Mouse (Mus musculus) yolk sac, embryonic 10.5 days (tissue): Measurements from ENCODE around the gene Stk11.
A peak's percentile ranks its signal among the peaks of the same experiment; 100 is the strongest.

Experiments
- DNase-seq: peaks from one replicate; pipeline ENCODE4 v3.0.0-alpha.2; 2017; ENCODE audit warnings: low spot score

The Stk11 gene

DNA sequence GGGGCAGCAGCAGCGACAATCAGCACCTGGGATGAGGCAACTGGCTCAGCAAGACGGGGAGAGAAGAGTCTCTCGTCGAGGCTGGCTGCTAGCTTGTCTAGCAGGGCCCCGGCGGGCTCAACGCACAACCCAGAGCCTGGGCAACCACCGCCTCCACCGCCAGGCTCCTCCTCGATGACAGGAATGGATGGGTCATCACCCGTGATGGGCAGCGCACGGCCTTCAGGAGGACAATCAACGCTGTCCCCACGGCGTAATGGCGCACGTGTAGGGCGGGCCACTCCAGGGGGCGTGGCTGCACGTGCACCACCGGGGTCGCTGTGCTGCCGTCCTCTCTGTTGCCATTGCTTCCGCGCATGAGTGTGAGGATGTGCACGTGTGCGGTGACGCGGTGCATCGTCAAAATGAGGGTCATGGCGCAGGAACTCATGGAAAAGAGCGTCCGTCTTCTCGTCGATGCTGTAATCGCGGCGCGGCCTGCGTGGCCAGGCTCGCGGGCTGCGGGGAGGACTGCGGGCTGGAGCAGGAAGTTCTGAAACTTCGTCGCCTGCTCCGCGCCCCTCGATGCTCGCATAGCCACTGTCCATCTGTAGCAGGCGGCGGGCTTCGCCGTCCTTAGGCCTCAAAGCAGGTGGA, 15.8 kb downstream of the Stk11 start:
- no peak for DNase-seq

DNA sequence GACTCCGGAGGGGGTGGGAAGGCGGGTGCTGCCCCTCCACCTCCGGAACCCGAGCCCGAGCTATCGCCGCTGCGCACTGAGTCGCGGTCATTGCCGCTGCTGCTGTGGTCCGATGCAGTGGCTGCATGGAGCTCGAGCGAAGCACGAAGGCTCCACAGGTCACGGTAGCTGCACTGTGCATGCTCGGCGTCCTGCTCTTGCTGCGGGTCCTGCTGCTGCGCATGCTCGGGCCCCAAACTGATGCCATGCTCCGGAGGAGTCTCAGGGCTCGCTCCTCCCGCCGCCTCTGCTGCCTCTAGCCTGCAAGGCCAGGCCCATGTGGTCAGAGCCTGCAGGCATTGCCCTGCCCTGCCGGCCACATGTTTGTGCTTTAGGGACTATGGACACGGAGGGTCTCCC, 16.3 kb downstream of the Stk11 start:
- no peak for DNase-seq

DNA sequence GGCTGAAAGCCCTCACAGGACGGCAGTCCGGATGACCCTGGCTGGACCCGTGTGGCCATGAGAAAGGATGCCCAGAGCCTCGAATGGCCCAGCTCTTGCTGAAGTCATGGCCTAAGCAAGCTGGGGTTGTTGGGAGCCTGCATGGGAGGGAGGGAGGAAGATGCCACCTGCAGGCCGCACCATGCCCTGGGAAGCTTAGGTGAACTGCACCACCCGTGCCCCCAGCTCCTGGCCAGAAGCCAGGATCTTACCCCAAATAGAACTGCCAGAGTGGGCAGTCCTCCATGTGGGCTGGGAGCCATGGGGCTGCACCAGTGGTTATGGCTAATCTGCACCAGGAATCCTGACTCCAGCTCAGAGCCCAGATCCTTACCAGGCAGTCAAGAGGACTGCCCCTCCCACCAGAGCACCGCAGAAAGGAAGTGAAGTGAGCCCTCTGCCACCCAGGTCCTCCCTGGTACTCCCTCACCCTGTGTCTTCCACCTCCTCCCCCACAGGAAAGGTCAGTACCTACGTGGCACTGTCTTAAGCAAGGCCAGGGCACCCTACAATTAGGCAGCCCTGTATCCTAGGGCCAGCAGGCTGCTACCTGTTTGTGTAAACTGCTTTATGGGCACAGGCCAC, 17.7 kb downstream of the Stk11 start:
- DNase-seq = no peak

DNA sequence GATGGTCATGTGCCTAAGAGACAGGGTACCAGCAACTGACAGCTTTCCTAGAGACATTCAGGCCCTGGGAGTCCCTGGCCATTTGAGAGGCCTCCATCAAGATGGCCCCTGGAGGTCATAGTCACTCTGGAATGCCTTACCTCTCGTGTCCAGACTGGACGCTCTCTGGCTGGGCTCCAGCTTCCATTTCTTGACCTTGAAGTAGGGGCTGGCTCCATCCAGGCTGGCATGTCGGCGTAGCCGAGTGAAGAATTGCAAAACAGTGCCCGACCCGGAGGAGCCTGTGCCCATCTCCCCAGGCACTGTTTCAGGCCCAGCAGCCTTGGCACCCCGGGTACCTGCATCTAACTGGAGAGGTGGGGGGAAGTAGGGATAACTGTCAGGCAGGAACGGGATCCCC, 18.8 kb downstream of the Stk11 start:
- DNase-seq = no peak

DNA sequence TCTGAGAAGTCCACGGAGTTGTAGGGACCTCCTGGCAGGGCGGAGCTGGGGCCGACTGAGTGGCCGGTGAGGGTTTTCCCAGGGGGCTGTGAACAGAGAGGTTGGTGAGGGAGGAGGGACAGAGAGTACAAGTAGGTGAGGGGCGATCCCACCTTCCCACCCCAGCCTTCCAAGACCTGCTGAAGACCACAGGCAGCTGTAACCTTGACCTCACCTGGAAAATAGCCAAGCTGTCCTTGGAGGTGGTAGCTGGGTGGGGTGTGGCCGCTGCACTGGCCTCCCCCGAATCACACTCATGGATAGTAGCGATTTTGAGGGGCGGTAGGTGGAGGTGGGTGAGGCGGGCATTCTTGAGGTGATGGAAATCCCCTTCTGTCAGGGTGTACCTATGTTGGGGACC, 19.6 kb downstream of the Stk11 start:
- no peak for DNase-seq

DNA sequence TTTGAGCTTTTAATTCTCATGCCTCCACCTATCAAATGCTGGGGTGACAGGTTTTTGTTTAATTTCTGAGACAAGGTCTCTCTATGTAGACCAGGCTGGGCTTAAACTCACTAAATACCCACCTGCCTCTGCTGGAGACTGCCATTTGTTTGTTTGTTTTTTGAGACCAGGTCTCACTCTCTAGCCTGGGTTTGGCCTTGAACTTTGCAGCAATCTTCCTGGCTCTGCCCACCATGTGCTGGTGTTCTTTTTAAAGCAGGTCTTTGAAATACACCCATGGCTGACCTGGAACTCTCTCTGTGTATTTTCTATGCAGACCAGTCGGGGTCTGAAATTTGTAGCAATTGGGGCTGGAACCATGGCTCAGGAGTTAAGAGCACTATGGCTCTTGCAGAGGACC, 20.0 kb downstream of the Stk11 start:
- DNase-seq = no peak

DNA sequence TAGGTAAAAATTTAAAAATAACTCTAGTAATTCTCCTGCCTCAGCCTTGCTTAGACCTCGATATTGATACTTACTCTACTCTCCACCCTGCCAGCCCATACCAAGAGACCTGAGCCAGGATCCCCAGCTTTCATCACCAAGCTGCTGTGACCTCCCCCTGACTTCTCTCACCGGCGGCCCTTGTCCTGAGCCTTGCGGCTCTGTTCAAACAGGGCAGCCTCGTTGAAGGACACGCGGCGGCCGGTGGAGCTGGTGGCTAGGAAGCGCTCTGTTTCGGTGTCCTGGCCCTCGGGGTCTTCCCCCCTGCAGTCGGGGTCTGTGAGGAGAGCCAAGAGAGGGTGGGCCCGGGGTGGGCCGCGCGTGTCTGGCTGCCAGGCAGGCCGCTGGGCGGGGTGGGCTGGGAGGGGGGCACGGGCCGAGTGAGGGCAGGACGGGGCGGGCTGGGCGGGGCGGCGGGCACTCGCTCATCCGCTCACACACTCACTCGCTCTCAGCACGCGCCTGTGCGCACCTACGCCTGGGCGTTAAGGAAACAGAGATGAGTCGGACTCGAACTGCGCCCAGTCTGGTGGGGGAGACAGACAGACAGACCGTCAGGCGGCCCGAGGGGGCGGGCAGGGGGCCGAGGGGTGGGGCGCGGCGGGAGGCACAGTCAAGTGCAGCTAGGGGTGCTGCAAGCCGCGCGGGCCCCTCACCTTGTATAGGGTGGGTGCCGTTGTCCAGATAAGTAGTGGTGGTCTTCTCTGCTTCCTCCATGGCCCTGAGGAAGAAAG, 20.8 kb downstream of the Stk11 start:
- DNase-seq = no peak

DNA sequence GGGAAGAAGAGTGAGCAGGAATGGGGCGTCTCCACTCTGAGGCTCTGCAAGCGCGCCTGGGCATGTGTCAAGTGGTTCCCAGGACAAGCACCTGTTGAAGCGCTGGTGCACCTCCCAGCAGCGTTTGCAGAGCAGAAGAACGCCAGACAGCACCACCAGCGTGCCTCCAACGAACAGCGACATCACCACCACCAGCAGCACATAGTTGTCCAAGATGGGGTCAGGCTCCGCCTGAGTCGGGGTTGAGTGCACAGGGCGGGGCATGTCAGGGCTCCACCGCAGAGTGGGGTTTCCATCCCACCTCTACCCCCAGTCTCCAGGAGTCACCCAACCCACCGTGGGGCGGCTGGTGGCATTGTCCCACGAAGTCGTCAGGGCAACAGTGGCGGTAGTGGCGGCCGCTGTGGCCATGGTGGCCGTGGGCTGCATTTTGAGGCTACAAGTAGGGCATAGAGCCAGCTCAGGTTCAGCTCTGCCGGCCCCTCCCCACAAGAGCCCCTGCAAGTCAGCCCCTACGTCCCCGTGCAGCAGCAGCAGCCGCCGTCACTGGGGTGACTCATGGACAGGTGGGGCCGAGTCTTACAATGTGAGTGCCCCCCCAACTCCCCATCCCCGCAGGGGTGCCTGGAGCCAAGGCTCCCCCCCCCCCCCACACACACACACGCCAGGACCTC, 21.5 kb downstream of the Stk11 start:
- DNase-seq = no peak

DNA sequence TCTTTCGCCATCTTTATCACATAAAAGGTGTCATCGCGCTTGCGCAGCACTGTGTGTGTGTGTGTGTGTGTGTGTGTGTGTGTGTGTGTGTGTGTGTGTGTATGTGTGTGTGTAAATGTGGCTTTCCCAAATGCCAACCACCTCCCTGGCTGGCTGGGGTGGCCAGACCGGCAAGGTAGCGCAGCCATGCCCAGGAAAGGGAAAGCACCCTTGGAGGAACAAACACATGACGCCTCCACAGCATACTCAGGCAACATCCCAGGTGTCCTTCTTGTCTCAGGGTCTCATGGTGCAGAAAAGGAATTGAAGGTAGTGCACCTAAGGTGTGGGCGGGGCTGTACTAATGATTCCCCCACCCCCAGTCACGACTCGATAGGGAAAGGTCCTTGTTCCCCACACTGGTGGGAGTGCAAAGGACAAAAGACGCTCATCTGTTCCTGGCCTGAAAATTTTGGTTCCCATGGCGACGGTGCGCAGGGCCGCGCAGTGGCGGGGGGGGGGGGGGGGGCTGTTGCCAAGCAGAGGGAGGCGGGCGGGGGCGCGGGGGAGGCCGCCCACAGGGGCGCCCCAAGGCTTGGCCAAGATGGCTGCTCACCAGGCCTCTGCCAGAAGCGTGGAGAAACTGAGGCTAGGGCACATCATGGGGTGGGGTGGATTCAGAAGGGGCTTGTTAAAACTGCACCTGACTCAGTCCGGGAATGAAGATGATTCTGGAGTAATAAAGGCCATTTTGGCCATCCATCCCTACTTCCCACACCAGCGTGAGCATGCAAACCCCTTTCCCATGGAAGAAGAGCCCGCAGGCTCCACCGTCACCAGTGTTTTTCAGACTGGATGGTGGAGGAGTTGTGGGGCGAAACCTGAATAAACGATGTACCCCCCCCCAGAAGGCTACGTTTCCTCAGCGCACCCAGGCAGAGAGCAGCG, 22.3 kb downstream of the Stk11 start:
- DNase-seq = no peak

DNA sequence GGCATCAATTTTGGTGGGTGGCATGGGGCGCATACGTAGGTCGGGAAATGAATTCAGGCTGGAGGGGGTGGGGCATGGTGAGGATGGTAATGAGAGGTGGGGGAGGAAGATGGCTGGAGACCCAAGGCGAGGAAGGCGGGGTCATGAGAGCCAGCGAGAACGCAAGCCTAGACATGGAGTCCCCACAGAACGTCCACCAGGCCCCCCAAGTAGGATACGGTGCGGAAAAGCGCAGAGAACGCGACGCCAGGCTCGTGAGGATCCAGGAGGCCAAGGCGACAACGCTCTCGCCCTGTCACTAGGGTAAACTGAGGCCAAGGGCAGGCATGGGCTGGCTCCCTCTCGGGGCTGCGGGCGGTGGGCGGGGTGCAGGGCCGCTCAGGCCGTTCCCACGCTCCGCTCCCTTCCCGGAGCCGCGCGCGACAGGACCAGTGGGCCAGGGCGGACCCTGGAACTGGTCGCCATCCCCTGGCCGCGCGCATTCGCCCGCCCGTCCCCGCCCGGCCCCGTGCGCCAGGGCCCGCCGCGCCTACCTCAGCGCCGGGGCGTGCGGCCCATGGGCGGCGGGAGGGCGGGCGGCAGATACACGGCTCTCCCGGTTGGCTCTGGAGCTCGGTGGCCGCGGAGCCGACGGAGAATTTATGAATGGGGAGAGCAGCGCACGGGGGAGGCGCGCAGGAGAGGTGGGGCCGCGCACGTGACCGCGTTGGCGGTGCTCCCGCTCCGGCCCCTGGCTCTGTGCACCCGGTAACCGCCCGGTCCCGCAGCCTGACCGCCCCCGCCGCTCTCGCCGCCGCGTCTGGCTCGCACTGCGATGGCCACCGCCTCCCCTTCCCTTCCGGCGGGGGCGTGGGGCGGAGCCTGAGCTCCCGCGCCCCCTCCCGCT, 23.2 kb downstream of the Stk11 start, which contains the start of gene Atp5d:
Gene Atp5d, plus strand, starts transcription at position 80 of the 886 bp plus-strand sequence.
- peak; percentile 73 for DNase-seq

DNA sequence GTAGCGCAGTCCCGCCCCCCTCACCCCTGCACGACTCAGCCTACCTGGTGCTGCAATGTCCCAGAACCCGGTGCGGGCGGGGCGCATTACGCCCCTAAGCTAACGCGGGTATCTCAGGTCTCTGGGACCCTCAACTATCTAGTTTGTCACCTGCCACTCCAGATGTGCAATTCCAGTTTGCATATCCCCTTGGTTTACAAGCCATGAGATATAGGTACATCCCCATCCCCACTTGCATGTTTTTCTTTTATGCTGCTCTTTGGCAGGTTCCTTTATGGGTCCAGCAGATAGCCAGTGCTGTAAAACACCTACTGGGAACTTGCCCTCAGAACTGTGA, 23.8 kb downstream of the Stk11 start:
- no peak for DNase-seq

DNA sequence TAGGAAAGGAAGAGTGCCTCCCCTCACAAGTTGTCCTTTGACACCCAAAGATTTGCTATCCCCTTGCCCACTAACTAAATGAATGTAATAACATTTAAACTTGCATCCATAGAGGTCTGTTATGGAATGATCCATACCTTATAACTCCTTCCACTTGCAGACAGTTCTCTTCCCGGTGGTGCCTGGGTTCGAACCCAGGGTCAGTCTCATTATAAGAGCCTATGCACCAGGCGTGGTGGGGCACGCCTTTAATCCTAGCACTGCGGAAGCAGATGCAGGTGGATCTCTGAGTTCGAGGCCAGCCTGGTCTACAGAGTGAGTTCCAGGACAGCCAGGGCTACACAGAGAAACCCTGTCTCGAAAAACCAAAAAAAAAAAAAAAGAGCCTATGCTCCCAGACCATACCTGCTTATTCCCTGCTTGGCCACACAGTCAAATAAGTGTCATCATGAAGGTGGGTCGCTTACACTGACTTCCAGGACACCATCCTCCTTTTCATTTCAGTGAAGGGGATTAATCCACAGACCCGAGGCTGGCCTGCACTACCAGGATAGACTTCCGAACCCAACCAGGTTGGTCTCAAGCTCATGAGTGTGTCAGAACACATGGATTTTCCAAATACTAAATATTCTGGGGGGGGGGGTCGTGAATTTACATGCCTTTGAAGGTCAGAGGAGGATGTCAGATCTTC, 24.5 kb downstream of the Stk11 start:
- no peak for DNase-seq

DNA sequence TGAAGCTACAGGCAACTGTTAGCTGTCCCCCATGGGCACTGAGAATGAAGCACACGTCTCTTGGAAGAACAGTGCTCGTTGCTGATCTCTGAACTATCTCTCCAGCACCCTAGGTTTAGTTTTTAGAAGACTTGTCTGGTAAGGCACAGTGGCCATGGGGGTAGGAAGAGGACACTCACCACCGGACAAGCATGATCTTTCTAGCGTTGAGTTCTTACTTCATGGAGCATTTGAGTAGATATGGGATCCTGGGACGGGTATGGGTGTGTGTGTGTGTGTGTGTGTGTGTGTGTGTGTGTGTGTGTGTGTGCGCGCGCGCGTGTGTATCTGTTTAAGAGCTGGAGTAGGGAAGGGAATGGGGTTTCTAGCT, 25.0 kb downstream of the Stk11 start, which contains the start of gene Cbarp:
Gene Cbarp, minus strand, starts transcription at position 170 of the 370 bp plus-strand sequence.
- no peak for DNase-seq

DNA sequence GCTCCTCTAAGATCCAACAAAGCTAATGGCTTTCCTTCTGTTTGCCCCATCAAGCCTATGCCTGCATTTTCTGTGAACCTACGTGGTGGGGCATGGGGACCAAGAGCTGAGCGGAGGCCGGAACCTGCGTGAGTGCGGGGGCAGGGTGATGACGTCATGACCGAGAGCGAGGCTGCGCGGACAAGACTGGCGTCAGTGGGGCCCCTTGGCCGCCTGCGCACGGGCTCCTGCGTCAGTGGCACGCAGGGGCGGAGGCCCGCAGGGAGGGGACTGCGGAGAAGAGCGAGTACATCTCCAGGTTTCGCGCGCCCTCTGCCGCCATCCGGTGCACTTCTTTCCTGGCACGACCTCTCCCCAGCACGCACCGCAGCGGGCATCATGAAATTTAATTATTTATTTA, 25.6 kb downstream of the Stk11 start:
- peak; percentile 95 for DNase-seq

DNA sequence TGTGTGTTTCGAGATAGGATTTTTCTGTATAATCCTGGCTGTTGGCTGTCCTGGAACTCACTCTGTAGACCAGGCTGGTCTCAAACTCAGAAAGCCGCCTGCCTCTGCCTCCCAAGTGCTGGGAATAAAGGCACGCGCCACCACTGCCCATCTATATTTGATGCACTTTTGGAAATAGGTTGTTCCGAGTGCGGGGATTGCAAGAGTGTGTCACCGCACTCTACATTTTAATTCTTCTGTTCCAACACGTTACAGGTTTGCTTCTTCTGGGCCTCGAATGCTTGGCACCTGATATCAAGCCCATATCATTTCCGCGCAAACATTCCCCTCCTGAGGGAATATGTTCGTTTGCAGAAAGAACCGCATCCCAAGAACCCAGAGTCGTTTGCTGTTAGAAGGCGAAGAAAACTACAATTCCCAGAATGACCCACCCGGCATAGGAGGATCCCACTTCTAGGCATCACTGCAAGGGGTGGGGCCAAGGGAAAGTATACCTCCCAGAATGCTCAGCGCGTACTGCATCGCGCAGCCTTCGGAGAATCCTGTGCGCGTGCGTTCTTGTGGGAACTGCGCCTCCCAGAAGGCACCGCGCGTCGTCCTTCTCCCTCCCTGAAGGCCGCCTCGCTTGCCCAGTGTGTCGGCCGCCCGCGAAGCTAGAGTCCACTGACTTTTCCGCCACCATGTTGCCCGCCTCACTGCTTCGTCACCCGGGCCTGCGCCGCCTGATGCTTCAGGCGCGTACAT, 26.4 kb downstream of the Stk11 start:
- DNase-seq = peak; percentile 96

DNA sequence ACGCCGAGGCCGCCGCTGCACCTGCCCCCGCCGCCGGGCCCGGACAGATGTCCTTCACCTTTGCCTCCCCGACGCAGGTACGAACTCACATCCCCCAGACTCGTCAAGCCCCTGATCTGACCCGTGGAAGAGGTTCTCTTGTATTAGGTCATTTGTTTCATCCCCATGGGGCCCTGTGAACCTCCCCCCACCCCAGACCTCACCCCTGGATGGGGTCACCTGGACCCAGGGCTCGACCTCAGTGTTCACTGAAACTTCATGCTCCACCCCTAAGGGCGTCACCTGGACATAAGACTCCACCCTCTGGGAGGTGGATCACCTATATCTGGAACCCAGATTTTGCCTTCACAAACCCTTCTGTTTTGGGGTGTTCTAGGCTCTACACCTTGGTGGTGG, 26.9 kb downstream of the Stk11 start:
- no peak for DNase-seq

DNA sequence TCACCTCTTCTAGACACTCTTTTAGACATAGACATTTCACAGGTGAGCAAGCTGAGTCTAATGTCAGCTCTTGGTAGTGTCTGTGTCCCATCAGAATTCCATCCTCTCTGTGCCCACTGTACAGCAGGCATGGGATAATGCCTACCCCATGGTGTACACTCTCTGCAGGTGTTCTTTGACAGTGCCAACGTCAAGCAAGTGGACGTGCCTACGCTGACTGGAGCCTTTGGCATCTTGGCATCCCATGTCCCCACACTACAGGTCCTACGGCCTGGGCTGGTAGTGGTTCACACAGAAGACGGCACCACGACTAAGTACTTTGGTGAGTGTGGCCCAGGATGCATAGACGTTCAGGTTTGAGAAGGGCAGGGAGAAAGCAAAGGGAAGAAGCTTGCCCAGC, 28.1 kb downstream of the Stk11 start:
- DNase-seq = no peak

DNA sequence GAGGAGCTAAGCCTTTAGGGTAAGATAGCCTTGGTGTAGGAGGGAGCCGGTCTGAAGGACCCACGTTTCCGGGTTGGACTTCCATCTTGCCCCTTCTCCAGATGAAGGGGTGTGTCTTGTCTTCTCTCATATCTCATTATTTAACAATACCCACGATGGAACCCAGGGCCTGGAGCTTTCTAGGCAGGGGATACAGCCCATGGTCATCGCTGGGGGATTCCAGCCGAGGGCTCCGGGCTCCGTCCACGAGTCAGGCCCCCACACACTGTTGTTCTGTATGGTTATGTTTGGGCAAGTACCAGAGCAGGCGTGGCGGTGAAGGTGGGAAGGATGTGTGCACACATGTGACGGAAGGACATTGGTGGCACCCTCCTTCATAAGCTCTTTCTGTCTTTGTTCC, 28.6 kb downstream of the Stk11 start:
- DNase-seq = no peak
